In genomic region chr7:128610897-128611798, GRCm38 (mm10) we compare ENCODE assay signal across 8 mouse cellular contexts. TPM values are rescaled to one million over a fixed set of nuclear protein-coding genes. Genes with fewer than 3 reads are reported as not detected.
DNase-seq lines count a peak whose midpoint lies in the region; ATAC-seq and TF ChIP-seq lines count a peak whose summit lies in the region.

Gene Inpp5f (plus strand): TSS chr7:128611328.

- peak; percentile 99 for ATAC-seq in forebrain, postnatal 0 days
- ATAC-seq in lung, embryonic 15.5 days (ENCODE audit: borderline replicate concordance, extremely low read depth, low FRiP score, low TSS enrichment): peak; percentile 99

- H3K4me1 ChIP-seq in MEL (ENCODE audit: control insufficient read depth in 1 of 2, insufficient read depth in 2 of 2, low read length in 2 of 2): peaks cover 7 to 10% of the 10 kb centered on the region in 2 experiments
- H3K4me1 ChIP-seq in cerebellum, adult 2 months (ENCODE audit: control insufficient read depth, insufficient read depth, low read length): no peaks in the 10 kb centered on the region; the same call in 1 of the 2 replicates
- H3K4me1 ChIP-seq in forebrain, postnatal 0 days (ENCODE audit: insufficient read depth): peaks cover 7% of the 10 kb centered on the region; the same call in 1 of the 2 replicates
- H3K4me1 ChIP-seq in lung, embryonic 15.5 days: 0 out of 2 replicates have a peak, but pooled peaks cover 7% of the 10 kb centered on the region

- peaks cover 0 to 10% of the 10 kb centered on the region in 2 experiments; a peak in 2 of 4 replicates for H3K36me3 ChIP-seq in MEL (ENCODE audit: control insufficient read depth in 1 of 2, insufficient read depth in 2 of 2, low read length in 2 of 2)
- H3K36me3 ChIP-seq in forebrain, postnatal 0 days (ENCODE audit: insufficient read depth): no peaks in the 10 kb centered on the region
- no peaks in the 10 kb centered on the region for H3K36me3 ChIP-seq in lung, embryonic 15.5 days

- H3K4me3 ChIP-seq in MEL (ENCODE audit: control insufficient read depth in 1 of 2, insufficient read depth in 1 of 2, low read depth in 2 of 2, low read length in 2 of 2): peak within 1 kb of the TSS; percentile 91 to 96
- H3K4me3 ChIP-seq in cerebellum, adult 2 months (replicated peaks; ENCODE audit: insufficient read depth, low read depth, low read length): peak within 1 kb of the TSS; percentile 94
- peak within 1 kb of the TSS; percentile 87 for H3K4me3 ChIP-seq in forebrain, postnatal 0 days (ENCODE audit: low read depth, low read length)
- peak within 1 kb of the TSS; percentile 85 for H3K4me3 ChIP-seq in lung, embryonic 15.5 days

- DNase-seq in MEL (ENCODE audit: low read depth, low spot score): peak; percentile 97
- DNase-seq in cerebellum, adult 2 months: peak; percentile 98 to 99
- peak; percentile 97 for DNase-seq in forebrain, postnatal 0 days
- DNase-seq in heart, postnatal 4 days: peak; percentile 100
- DNase-seq in layer of hippocampus, adult 8-10 months (ENCODE audit: low spot score in 2 of 2): peak; percentile 96 to 98
- peak; percentile 98 for DNase-seq in ovary, adult 18-20 months (ENCODE audit: low spot score)
- DNase-seq in thymus, postnatal 0 days (ENCODE audit: low spot score): peak; percentile 98

- H3K79me2 ChIP-seq in MEL (ENCODE audit: control insufficient read depth, insufficient read depth, low read length, poor library complexity): peaks cover 18% of the 10 kb centered on the region

- WGBS in cerebellum, adult 2 months: 2% methylated on average over 65 of the region's 68 CpGs
- 2% methylated on average over 62 of the region's 68 CpGs for WGBS in forebrain, postnatal 0 days
- WGBS in lung, embryonic 15.5 days: 1% methylated on average over 54 of the region's 68 CpGs

- no peaks in the 10 kb centered on the region for H3K27me3 ChIP-seq in MEL (ENCODE audit: control insufficient read depth in 1 of 2, insufficient read depth in 2 of 2, low read length in 2 of 2)
- no peaks in the 10 kb centered on the region for H3K27me3 ChIP-seq in cerebellum, adult 2 months (ENCODE audit: control insufficient read depth, insufficient read depth, low read length)
- H3K27me3 ChIP-seq in forebrain, postnatal 0 days (ENCODE audit: insufficient read depth, low read length): no peaks in the 10 kb centered on the region
- H3K27me3 ChIP-seq in lung, embryonic 15.5 days: no peaks in the 10 kb centered on the region

- peak within 1 kb of the TSS; percentile 82 for H3K4me2 ChIP-seq in forebrain, postnatal 0 days (ENCODE audit: low read depth)
- H3K4me2 ChIP-seq in lung, embryonic 15.5 days: peak within 1 kb of the TSS; percentile 91

- TF ChIP-seq POLR2A in MEL (IDR thresholded peaks at IDR 0.05; ENCODE audit: control insufficient read depth in 1 of 2, insufficient read depth in 1 of 2, low read depth in 1 of 2, low read length in 2 of 2, poor library complexity in 1 of 2): peak; percentile 39 to 85; a peak in 3 of 4 replicates
- TF ChIP-seq POLR2A in cerebellum, adult 2 months (IDR thresholded peaks at IDR 0.05; ENCODE audit: borderline replicate concordance, insufficient read depth, low read length): peak; percentile 40; the same call in 1 of the 2 replicates

- no peaks in the 10 kb centered on the region for H3K9me3 ChIP-seq in MEL (replicated peaks; ENCODE audit: insufficient read depth, low read length)
- no peaks in the 10 kb centered on the region for H3K9me3 ChIP-seq in forebrain, postnatal 0 days (ENCODE audit: low read length)
- H3K9me3 ChIP-seq in lung, embryonic 15.5 days: no peaks in the 10 kb centered on the region

- H3K27ac ChIP-seq in MEL (ENCODE audit: control insufficient read depth, low read depth, low read length): peak within 1 kb of the TSS; percentile 98
- peak within 1 kb of the TSS; percentile 77 for H3K27ac ChIP-seq in cerebellum, adult 2 months (ENCODE audit: insufficient read depth, low read length)
- H3K27ac ChIP-seq in forebrain, postnatal 0 days (ENCODE audit: low read depth, low read length): peak within 1 kb of the TSS; percentile 74
- H3K27ac ChIP-seq in lung, embryonic 15.5 days: peak within 1 kb of the TSS; percentile 86

- H3K9ac ChIP-seq in MEL (ENCODE audit: control insufficient read depth, low read depth, low read length, poor library complexity, severe bottlenecking): peak within 1 kb of the TSS; percentile 89
- H3K9ac ChIP-seq in forebrain, postnatal 0 days: peak within 1 kb of the TSS; percentile 88
- peak within 1 kb of the TSS; percentile 72 for H3K9ac ChIP-seq in lung, embryonic 15.5 days

- no peak for TF ChIP-seq RAD21 in MEL (IDR thresholded peaks at IDR 0.05; ENCODE audit: low read depth, low read length)

- no peak for TF ChIP-seq CTCF in MEL (IDR thresholded peaks at IDR 0.05 in 2 of 3, conservative IDR thresholded peaks at IDR 0.05 in 1 of 3; ENCODE audit: control insufficient read depth in 1 of 3, insufficient read depth in 1 of 3, low read depth in 2 of 3, low read length in 3 of 3, poor library complexity in 1 of 3, severe bottlenecking in 1 of 3)
- TF ChIP-seq CTCF in cerebellum, adult 2 months (IDR thresholded peaks at IDR 0.05; ENCODE audit: borderline replicate concordance, insufficient read depth, low read depth, low read length): no peak
- peak; percentile 11; the same call in 1 of the 2 replicates for TF ChIP-seq CTCF in forebrain, postnatal 0 days (IDR thresholded peaks at IDR 0.05; ENCODE audit: low read depth)

- no peak for TF ChIP-seq EP300 in MEL (IDR thresholded peaks at IDR 0.05; ENCODE audit: low read depth in 1 of 2, low read length in 2 of 2)

TF ChIP-seq in MEL, 35 proteins besides CTCF, POLR2A, EP300 and RAD21 (continues in another document):
- TF ChIP-seq HCFC1 (IDR thresholded peaks at IDR 0.05; ENCODE audit: low read depth, low read length) (peak; percentile 51; the same call in 1 of the 2 replicates), GABPA (IDR thresholded peaks at IDR 0.05; ENCODE audit: low read depth, low read length) (no peak), NRF1 (IDR thresholded peaks at IDR 0.05; ENCODE audit: insufficient read depth, low read depth, low read length, poor library complexity, severe bottlenecking) (no peak), TCF12 (IDR thresholded peaks at IDR 0.05; ENCODE audit: low read depth, low read length) (peak; percentile 64), E2F4 (IDR thresholded peaks at IDR 0.05; ENCODE audit: borderline replicate concordance, low read depth, low read length) (no peak), BHLHE40 (IDR thresholded peaks at IDR 0.05; ENCODE audit: borderline replicate concordance, low read depth, low read length) (no peak), ZKSCAN1 (IDR thresholded peaks at IDR 0.05; ENCODE audit: low read depth, low read length) (no peak), CHD1 (IDR thresholded peaks at IDR 0.05; ENCODE audit: low read depth, low read length) (no peak), MAFK (IDR thresholded peaks at IDR 0.05; ENCODE audit: borderline replicate concordance, low read depth, low read length) (no peak), MAX (IDR thresholded peaks at IDR 0.05; ENCODE audit: low read length) (peak; percentile 49), SMC3 (IDR thresholded peaks at IDR 0.05; ENCODE audit: low read depth, low read length) (no peak), JUND (IDR thresholded peaks at IDR 0.05; ENCODE audit: low read depth, low read length) (no peak), ZC3H11A (IDR thresholded peaks at IDR 0.05; ENCODE audit: low read depth, low read length) (no peak), POLR2AphosphoS2 (IDR thresholded peaks at IDR 0.05; ENCODE audit: low read length) (no peak; the same call in 1 of the 2 replicates), ZMIZ1 (IDR thresholded peaks at IDR 0.05; ENCODE audit: low read depth, low read length) (peak; percentile 84), ELF1 (IDR thresholded peaks at IDR 0.05; ENCODE audit: low read depth, low read length) (no peak), KAT2A (conservative IDR thresholded peaks at IDR 0.05; ENCODE audit: low read depth, low read length) (no peak; the same call in 1 of the 2 replicates), NELFE (IDR thresholded peaks at IDR 0.05; ENCODE audit: low read depth, low read length) (peak; percentile 73), USF1 (IDR thresholded peaks at IDR 0.05; ENCODE audit: low read depth, low read length) (peak; percentile 2; the same call in 1 of the 2 replicates), CHD2 (IDR thresholded peaks at IDR 0.05; ENCODE audit: low read length) (peak; percentile 25; the same call in 1 of the 2 replicates), MAZ (IDR thresholded peaks at IDR 0.05; ENCODE audit: low read depth, low read length) (peak; percentile 63; the same call in 1 of the 2 replicates), MXI1 (IDR thresholded peaks at IDR 0.05; ENCODE audit: low read depth, low read length) (peak; percentile 76; the same call in 1 of the 2 replicates), MEF2A (IDR thresholded peaks at IDR 0.05; ENCODE audit: extremely low read depth, insufficient replicate concordance, low read depth, low read length, poor library complexity, severe bottlenecking) (no peak), ZNF384 (IDR thresholded peaks at IDR 0.05; ENCODE audit: low read depth, low read length) (no peak), POLR2AphosphoS5 (IDR thresholded peaks at IDR 0.05; ENCODE audit: borderline replicate concordance, low read depth, low read length) (0 out of 2 replicates have a peak, but pooled peaks have one; percentile 12), TAL1 (IDR thresholded peaks at IDR 0.05; ENCODE audit: low read length) (no peak), USF2 (IDR thresholded peaks at IDR 0.05; ENCODE audit: borderline replicate concordance in 1 of 2, insufficient read depth in 1 of 2, low read depth in 1 of 2, low read length in 2 of 2) (no peak), RCOR1 (IDR thresholded peaks at IDR 0.05; ENCODE audit: low read depth, low read length) (no peak), MYB (IDR thresholded peaks at IDR 0.05; ENCODE audit: low read depth, low read length) (no peak), GATA1 (IDR thresholded peaks at IDR 0.05; ENCODE audit: low read depth, low read length) (no peak), SIN3A (IDR thresholded peaks at IDR 0.05; ENCODE audit: low read length) (peak; percentile 6)

RNA-seq across cellular contexts. Expression of gene Inpp5f, which starts in this region (rescaled TPM):
- total RNA-seq in MEL (2012; rRNA removed): 9.5 and 9.9 TPM in 2 replicates
- polyA plus RNA-seq in MEL (2012; ENCODE audit: insufficient read depth in 1 of 2, insufficient read length in 2 of 2, low read depth in 1 of 2, low replicate concordance in 2 of 2, missing spikeins in 1 of 2): 10 to 100 TPM in 1 of 2 experiments, not detected in 1; 14.3 TPM
- polyA plus RNA-seq in cerebellum, adult 2 months (2012; rRNA removed): 101 and 104 TPM in 2 replicates
- total RNA-seq in forebrain, postnatal 0 days (2014; rRNA removed): 334 and 420 TPM in 2 replicates
- 270 and 361 TPM in 2 replicates for polyA plus RNA-seq in forebrain, postnatal 0 days (2015; fragmentation: Nextera tagmentation; extraction: Ambion mirVana)
- total RNA-seq in heart, postnatal 4 days (2021): 1 to 10 TPM; 8.9 to 9.9 TPM
- total RNA-seq in layer of hippocampus, adult 8-10 months (2022): 100 to 1,000 TPM; 103 to 122 (median 117) TPM
- 16.2 and 17.2 TPM in 2 replicates for polyA plus RNA-seq in lung, embryonic 15.5 days (2015; fragmentation: Nextera tagmentation; extraction: Ambion mirVana)
- polyA plus RNA-seq in thymus, postnatal 0 days (2015; fragmentation: Nextera tagmentation; extraction: Ambion mirVana): 10.3 and 13.7 TPM in 2 replicates

Comparison
In these comparisons a context has a peak if more than half of its experiments do, and no peak if none do; other contexts are left out.
1. Peak in every context shown above with its lines: DNase-seq, ATAC-seq, H3K4me3 ChIP-seq and H3K27ac ChIP-seq.